Mouse (Mus musculus): ENCODE measurements around the gene Kif21b.

GRCm38 (mm10) chr1:136102981-136103380, 28.2 kb upstream of the Kif21b start:
- TF ChIP-seq CTCF (IDR thresholded peaks at IDR 0.05; ENCODE audit: low read depth) (no peak), EP300 (IDR thresholded peaks at IDR 0.05; ENCODE audit: low read depth) (no peak)
